Mouse (Mus musculus): ENCODE results near the gene 1700024G13Rik. TPM values are rescaled to one million over a fixed set of nuclear protein-coding genes. Genes with fewer than 3 reads are reported as not detected.
"Not testable (repeated sequence)": the region's sequence is repeated elsewhere in the genome, so short reads cannot be mapped to it uniquely, and the experiment has no call there.

The 1700024G13Rik gene
- polyA plus RNA-seq, 1 experiment from 2014 or later: not detected

DNA sequence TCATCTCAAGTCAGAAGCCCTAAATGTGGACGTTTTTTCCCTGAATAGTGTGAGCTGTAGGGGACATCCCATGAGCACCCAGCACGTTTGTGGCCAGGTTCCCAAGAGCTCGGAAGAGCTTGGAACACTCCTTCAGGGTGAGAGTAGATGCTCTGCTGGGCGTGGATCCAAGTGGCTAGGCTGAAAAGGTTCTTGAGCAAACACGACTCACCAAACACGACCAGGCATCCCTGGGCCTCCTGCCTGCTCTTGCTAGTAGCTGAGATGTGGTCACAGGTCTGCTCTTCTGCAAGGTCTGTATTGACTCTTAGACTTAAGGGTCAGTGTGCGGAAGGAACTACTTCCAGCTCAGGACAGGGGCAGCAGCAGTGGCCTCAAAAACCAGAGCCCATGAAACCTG lies 18.4 kb downstream of the 1700024G13Rik start:
- no peak overlapping the region for H3K27ac ChIP-seq
- no peak overlapping the region for H3K4me3 ChIP-seq
- H3K4me1 ChIP-seq: no peaks in the 10 kb centered on the region
- no peaks in the 10 kb centered on the region for H3K9me3 ChIP-seq
- H3K36me3 ChIP-seq (replicated peaks): no peaks in the 10 kb centered on the region
- H3K27me3 ChIP-seq (ENCODE audit: poor library complexity, severe bottlenecking): no peaks in the 10 kb centered on the region
- DNase-seq (ENCODE audit: extremely low spot score, low spot score): no peak
- WGBS: 88% methylated on average over 7 of the region's 7 CpGs

DNA sequence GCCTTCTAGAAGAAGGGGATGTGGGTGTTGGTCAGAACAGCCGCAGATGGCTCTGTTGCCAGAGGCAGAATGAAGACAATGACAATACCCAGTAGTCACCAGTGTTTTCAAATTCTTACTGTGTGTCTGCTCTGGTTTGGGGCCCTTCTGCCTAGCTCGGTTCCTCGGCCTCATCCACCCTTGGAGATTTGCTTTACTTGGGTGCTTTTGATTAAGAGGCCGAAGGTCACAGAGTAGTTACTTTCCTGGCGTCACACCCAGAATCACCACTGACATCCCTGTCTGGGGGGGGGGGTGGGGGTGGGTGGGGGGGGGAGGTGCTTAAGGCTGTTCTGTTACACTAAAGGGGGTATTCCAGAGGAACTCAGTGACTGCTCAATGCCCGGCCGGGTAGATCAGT lies 23.8 kb downstream of the 1700024G13Rik start:
- WGBS: 52% methylated on average over 7 of the region's 7 CpGs
- no peak for DNase-seq (ENCODE audit: extremely low spot score, low spot score)
- Histone ChIP-seq H3K4me1 (no peaks in the 10 kb centered on the region), H3K9me3 (peaks cover under 1% of the 10 kb centered on the region; the same call in 1 of the 2 replicates), H3K36me3 (replicated peaks) (no peaks in the 10 kb centered on the region), H3K4me3 (no peak overlapping the region), H3K27me3 (ENCODE audit: poor library complexity, severe bottlenecking) (no peaks in the 10 kb centered on the region), H3K27ac (no peak overlapping the region)

DNA sequence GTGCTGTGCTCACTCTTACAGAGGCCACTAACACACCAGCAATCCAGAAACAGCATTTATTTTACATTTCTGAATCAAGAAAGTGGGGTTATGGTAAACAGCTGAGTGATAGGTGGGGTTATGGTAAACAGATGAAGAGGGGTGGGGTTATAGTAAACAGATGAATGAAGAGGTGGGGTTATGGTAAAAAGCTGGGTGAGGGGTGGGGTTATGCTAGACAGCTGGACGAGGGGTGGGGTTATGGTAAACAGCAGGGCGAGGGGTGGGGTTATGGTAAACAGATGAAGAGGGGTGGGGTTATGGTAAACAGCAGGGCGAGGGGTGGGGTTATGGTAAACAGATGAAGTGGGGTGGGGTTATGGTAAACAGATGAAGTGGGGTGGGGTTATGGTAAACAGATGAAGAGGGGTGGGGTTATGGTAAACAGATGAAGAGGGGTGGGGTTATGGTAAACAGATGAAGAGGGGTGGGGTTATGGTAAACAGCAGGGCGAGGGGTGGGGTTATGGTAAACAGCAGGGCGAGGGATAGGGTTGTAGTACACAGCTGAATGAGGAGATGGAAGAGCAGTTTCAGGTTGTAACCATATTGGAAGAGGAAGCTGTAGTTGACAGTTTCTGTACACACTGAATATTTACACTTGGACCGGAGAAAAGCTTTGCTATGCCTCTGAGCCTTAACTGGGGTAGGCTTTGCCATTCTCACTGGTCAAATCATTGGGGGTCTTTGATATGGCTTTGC lies 36.8 kb downstream of the 1700024G13Rik start:
- DNase-seq (ENCODE audit: extremely low spot score, low spot score); H3K9me3 ChIP-seq; H3K4me3 ChIP-seq; H3K27me3 ChIP-seq (ENCODE audit: poor library complexity, severe bottlenecking); H3K27ac ChIP-seq; H3K4me1 ChIP-seq: not testable (repeated sequence)
- H3K36me3 ChIP-seq (replicated peaks): peaks cover 15% of the 10 kb centered on the region
- 31% methylated on average over 6 of the region's 6 CpGs for WGBS

- 93% methylated on average over 9 of the region's 9 CpGs for WGBS
- H3K9me3 ChIP-seq: no peaks in the 10 kb centered on the region
- no peaks in the 10 kb centered on the region for H3K27me3 ChIP-seq (ENCODE audit: poor library complexity, severe bottlenecking)
- peaks cover 50% of the 10 kb centered on the region for H3K36me3 ChIP-seq (replicated peaks)
- H3K4me1 ChIP-seq: no peaks in the 10 kb centered on the region
- no peak overlapping the region for H3K27ac ChIP-seq
- no peak overlapping the region for H3K4me3 ChIP-seq
- no peak for DNase-seq (ENCODE audit: extremely low spot score, low spot score)
Measured at GRCm38 (mm10) chr14:32347307-32347706, 40.9 kb downstream of the 1700024G13Rik start.

DNA sequence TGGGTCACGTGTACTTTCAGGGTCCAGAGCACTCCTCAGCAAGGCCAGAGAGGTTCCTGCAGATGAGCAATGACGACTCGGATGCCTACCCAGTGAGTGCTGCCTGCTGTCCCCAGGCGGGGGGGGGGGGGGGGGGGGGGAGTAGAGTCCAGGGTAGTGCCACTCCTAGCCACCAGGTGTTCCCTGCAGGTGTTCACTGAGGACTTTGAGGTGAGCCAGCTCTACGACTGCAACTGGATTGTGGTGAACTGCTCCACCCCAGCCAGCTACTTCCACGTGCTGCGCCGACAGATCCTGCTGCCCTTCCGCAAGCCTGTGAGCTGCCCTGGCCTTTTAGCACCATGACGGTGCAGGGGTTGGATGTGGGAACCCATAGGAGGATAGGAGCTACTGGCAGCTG lies 43.5 kb downstream of the 1700024G13Rik start:
- H3K27me3 ChIP-seq (ENCODE audit: poor library complexity, severe bottlenecking): no peaks in the 10 kb centered on the region
- WGBS: 90% methylated on average over 9 of the region's 10 CpGs
- H3K27ac ChIP-seq: no peak overlapping the region
- H3K36me3 ChIP-seq (replicated peaks): peaks cover 76% of the 10 kb centered on the region
- no peak for DNase-seq (ENCODE audit: extremely low spot score, low spot score)
- H3K4me1 ChIP-seq: no peaks in the 10 kb centered on the region
- no peaks in the 10 kb centered on the region for H3K9me3 ChIP-seq
- H3K4me3 ChIP-seq: no peak overlapping the region

DNA sequence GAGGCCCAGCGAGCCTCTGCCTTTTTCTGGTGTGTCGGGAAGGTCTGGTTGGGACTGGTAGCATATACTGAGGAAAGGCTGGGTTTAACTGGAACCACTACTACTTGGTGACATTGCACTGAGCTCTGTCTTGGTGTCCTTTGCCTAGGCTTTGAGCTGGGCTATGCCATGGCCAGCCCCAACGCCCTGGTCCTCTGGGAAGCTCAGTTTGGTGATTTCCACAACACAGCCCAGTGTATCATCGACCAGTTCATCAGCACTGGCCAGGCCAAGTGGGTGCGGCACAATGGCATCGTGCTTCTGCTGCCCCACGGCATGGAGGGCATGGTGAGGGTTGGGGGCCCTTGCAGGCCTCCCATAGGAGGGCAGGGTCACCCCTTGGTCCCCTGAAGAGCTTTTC lies 44.0 kb downstream of the 1700024G13Rik start:
- DNase-seq (ENCODE audit: extremely low spot score, low spot score): no peak
- H3K9me3 ChIP-seq: no peaks in the 10 kb centered on the region
- H3K27me3 ChIP-seq (ENCODE audit: poor library complexity, severe bottlenecking): no peaks in the 10 kb centered on the region
- H3K4me1 ChIP-seq: no peaks in the 10 kb centered on the region
- peaks cover 81% of the 10 kb centered on the region for H3K36me3 ChIP-seq (replicated peaks)
- no peak overlapping the region for H3K4me3 ChIP-seq
- H3K27ac ChIP-seq: no peak overlapping the region
- 94% methylated on average over 7 of the region's 7 CpGs for WGBS

- H3K27ac ChIP-seq: no peak overlapping the region
- no peaks in the 10 kb centered on the region for H3K9me3 ChIP-seq
- 94% methylated on average over 7 of the region's 7 CpGs for WGBS
- DNase-seq (ENCODE audit: extremely low spot score, low spot score): no peak
- H3K4me3 ChIP-seq: no peak overlapping the region
- no peaks in the 10 kb centered on the region for H3K27me3 ChIP-seq (ENCODE audit: poor library complexity, severe bottlenecking)
- H3K36me3 ChIP-seq (replicated peaks): peaks cover 92% of the 10 kb centered on the region
- no peaks in the 10 kb centered on the region for H3K4me1 ChIP-seq
Measured at GRCm38 (mm10) chr14:32341823-32342222, 46.4 kb downstream of the 1700024G13Rik start.

GRCm38 (mm10) chr14:32336547-32336946 lies 51.6 kb downstream of the 1700024G13Rik start:
- Histone ChIP-seq H3K27ac (no peak overlapping the region), H3K4me3 (no peak overlapping the region), H3K4me1 (no peaks in the 10 kb centered on the region), H3K36me3 (replicated peaks) (peaks cover 85% of the 10 kb centered on the region), H3K9me3 (no peaks in the 10 kb centered on the region), H3K27me3 (ENCODE audit: poor library complexity, severe bottlenecking) (no peaks in the 10 kb centered on the region)
- no peak for DNase-seq (ENCODE audit: extremely low spot score, low spot score)
- 89% methylated on average over 11 of the region's 11 CpGs for WGBS

- H3K27me3 ChIP-seq (ENCODE audit: poor library complexity, severe bottlenecking): no peaks in the 10 kb centered on the region
- no peak overlapping the region for H3K4me3 ChIP-seq
- DNase-seq (ENCODE audit: extremely low spot score, low spot score): no peak
- peaks cover 80% of the 10 kb centered on the region for H3K36me3 ChIP-seq (replicated peaks)
- no peak overlapping the region for H3K27ac ChIP-seq
- H3K4me1 ChIP-seq: no peaks in the 10 kb centered on the region
- no peaks in the 10 kb centered on the region for H3K9me3 ChIP-seq
- 86% methylated on average over 6 of the region's 6 CpGs for WGBS
Measured at GRCm38 (mm10) chr14:32336021-32336420, 52.2 kb downstream of the 1700024G13Rik start.

DNA sequence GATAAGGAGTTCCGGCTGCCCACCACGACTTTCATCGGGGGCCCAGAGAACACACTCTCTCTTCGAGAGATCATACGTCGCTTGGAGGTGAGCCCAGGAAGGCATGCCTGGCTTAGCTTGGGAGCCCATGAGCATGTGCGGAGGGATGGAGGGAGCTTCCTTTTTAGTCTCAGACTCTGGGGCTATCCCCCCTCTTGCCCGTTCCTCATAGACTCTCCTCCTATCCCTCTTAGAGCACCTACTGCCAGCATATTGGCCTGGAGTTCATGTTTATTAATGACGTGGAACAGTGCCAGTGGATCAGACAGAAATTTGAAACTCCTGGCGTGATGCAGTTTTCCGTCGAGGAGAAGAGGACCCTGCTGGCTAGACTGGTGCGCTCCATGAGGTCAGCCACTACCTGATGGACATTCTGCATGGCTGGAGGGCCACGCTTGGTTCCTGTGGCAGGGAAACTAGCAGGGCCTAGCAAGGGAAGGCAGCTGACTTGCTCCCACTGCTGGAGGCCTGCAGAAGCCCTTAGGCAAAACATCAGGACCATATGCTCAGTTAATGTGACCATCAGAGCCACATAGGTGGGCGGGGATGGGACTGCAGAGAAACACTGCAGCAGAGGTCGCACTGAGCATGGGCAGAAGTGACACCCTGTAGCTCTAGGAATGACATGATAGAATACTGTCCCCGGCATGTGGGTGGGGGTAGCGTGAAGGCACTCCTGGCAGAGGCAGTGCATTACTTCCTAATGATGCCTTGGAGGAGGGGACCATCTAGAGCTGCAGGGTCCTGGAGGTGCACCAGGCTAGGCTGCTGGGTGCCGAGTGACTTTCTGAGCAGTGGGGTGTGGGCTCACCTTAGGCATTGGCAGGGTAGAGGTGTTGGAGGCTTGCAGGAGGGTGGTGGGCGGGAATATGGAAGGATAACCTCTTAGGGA lies 55.4 kb downstream of the 1700024G13Rik start:
- no peak for DNase-seq (ENCODE audit: extremely low spot score, low spot score)
- Histone ChIP-seq H3K4me3 (no peak overlapping the region), H3K36me3 (replicated peaks) (peaks cover 48% of the 10 kb centered on the region), H3K27me3 (ENCODE audit: poor library complexity, severe bottlenecking) (no peaks in the 10 kb centered on the region), H3K4me1 (0 out of 2 replicates have a peak, but pooled peaks cover 3% of the 10 kb centered on the region), H3K27ac (no peak overlapping the region), H3K9me3 (no peaks in the 10 kb centered on the region)
- WGBS: 93% methylated on average over 20 of the region's 20 CpGs

DNA sequence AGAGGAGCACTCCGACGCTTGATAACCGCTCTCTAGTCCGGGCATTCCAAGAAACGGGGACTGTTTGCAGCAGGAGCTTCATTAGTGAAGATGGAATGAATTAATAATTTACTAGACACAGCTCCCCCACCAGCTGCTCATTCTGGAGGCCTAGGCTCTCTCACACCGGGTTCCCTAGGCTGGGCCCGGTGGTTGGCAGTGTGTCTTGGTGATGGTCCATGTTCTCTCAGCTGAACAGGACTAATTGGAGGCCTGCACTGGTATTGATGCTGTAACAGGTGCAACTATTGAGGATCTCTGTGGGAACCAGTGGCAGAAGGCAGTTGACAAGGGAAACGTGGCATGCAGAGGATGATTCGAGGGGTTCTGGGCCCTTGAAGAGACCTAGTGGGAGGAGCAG lies 60.8 kb downstream of the 1700024G13Rik start:
- H3K9me3 ChIP-seq: no peaks in the 10 kb centered on the region
- H3K4me3 ChIP-seq: no peak overlapping the region
- peaks cover 13% of the 10 kb centered on the region for H3K4me1 ChIP-seq
- DNase-seq (ENCODE audit: extremely low spot score, low spot score): no peak
- WGBS: 97% methylated on average over 9 of the region's 9 CpGs
- H3K36me3 ChIP-seq (replicated peaks): peaks cover 14% of the 10 kb centered on the region
- no peaks in the 10 kb centered on the region for H3K27me3 ChIP-seq (ENCODE audit: poor library complexity, severe bottlenecking)
- no peak overlapping the region for H3K27ac ChIP-seq
